Mouse (Mus musculus) C2C12 (cell line): ENCODE measurements around the gene Ano6. TPM values are rescaled to one million over a fixed set of nuclear protein-coding genes. Genes with fewer than 3 reads are reported as not detected.
"Not testable (repeated sequence)": the region's sequence is repeated elsewhere in the genome, so short reads cannot be mapped to it uniquely, and the experiment has no call there.

Source experiments
- H3K27me3 ChIP-seq: one replicate; pipeline ENCODE4 v1.6.1; 2011; ENCODE audit not compliant: control insufficient read depth, insufficient read depth, insufficient read length
- H3K36me3 ChIP-seq: one replicate; pipeline ENCODE4 v1.6.1; 2011; ENCODE audit not compliant: control insufficient read depth, insufficient read depth
- H3K4me3 ChIP-seq: one replicate; pipeline ENCODE4 v1.5.1; 2011; ENCODE audit warnings: mild to moderate bottlenecking, control low read depth; ENCODE audit not compliant: poor library complexity, insufficient read depth, severe bottlenecking
- H3K79me2 ChIP-seq: one replicate; pipeline ENCODE4 v1.6.1; 2011; ENCODE audit not compliant: control insufficient read depth, insufficient read depth
- H3K79me3 ChIP-seq: one replicate; pipeline ENCODE4 v1.6.1; 2011; ENCODE audit warnings: low read depth, control low read depth
- H3ac ChIP-seq: one replicate; pipeline ENCODE3; 2011; ENCODE audit warnings: low read depth; ENCODE audit not compliant: control insufficient read depth, insufficient read length
- CEBPB ChIP-seq: IDR thresholded peaks from one replicate; pipeline ENCODE4 v1.6.1; 2011; ENCODE audit warnings: low read depth, mild to moderate bottlenecking, control low read depth, moderate library complexity
- CTCF ChIP-seq: IDR thresholded peaks from one replicate; pipeline ENCODE4 v1.5.1; 2011; ENCODE audit not compliant: control insufficient read depth, insufficient read depth, insufficient read length
- FOSL1 ChIP-seq: IDR thresholded peaks from one replicate; pipeline ENCODE4 v1.8.0; 2011; ENCODE audit warnings: mild to moderate bottlenecking, low read length; ENCODE audit not compliant: poor library complexity, insufficient read depth, severe bottlenecking
- MAX ChIP-seq: IDR thresholded peaks from one replicate; pipeline ENCODE4 v1.6.1; 2011; ENCODE audit warnings: mild to moderate bottlenecking, control low read depth
- MYOD1 ChIP-seq: IDR thresholded peaks from one replicate; pipeline ENCODE4 v1.6.1; 2011; ENCODE audit warnings: low read depth; ENCODE audit not compliant: control insufficient read depth, insufficient read length
- MYOG ChIP-seq: IDR thresholded peaks from one replicate; pipeline ENCODE4 v1.6.1; 2011; ENCODE audit not compliant: control insufficient read depth, insufficient read length; ENCODE audit errors: extremely low read depth
- USF1 ChIP-seq: IDR thresholded peaks from one replicate; pipeline ENCODE4 v1.6.1; 2011; ENCODE audit warnings: low read depth, mild to moderate bottlenecking, control low read depth, moderate library complexity
- polyA plus RNA-seq: library from polyadenylated mRNA; unstranded; fragments of >200 nt; fragmentation: generic; extraction: Trizol; gene quantifications from one replicate; pipeline ENCODE4 v1.2.1, GENCODE M21; 2012; ENCODE audit warnings: missing spikeins

Gene Ano6
- polyA plus RNA-seq, 1 experiment = 73.2 TPM

GRCm38 (mm10) chr15:95826516-95826915 lies 35.9 kb downstream of the Ano6 start:
- Histone ChIP-seq H3K79me2 (peaks cover 98% of the 10 kb centered on the region), H3K27me3 (no peaks in the 10 kb centered on the region), H3ac (no peak overlapping the region), H3K79me3 (peaks cover 81% of the 10 kb centered on the region), H3K36me3 (peaks cover 48% of the 10 kb centered on the region), H3K4me3 (no peak overlapping the region)
- TF ChIP-seq USF1 = no peak
- no peak for TF ChIP-seq CEBPB
- no peak for TF ChIP-seq MYOG

- Histone ChIP-seq H3K27me3 (no peaks in the 10 kb centered on the region), H3K79me3 (peaks cover 81% of the 10 kb centered on the region), H3ac (no peak overlapping the region), H3K36me3 (peaks cover 42% of the 10 kb centered on the region), H3K4me3 (no peak overlapping the region), H3K79me2 (peaks cover 98% of the 10 kb centered on the region)
- TF ChIP-seq FOSL1 = no peak
- peak; percentile 46 for TF ChIP-seq USF1
These were observed 36.9 kb downstream of the Ano6 start for GRCm38 (mm10) chr15:95827465-95827971.

DNA sequence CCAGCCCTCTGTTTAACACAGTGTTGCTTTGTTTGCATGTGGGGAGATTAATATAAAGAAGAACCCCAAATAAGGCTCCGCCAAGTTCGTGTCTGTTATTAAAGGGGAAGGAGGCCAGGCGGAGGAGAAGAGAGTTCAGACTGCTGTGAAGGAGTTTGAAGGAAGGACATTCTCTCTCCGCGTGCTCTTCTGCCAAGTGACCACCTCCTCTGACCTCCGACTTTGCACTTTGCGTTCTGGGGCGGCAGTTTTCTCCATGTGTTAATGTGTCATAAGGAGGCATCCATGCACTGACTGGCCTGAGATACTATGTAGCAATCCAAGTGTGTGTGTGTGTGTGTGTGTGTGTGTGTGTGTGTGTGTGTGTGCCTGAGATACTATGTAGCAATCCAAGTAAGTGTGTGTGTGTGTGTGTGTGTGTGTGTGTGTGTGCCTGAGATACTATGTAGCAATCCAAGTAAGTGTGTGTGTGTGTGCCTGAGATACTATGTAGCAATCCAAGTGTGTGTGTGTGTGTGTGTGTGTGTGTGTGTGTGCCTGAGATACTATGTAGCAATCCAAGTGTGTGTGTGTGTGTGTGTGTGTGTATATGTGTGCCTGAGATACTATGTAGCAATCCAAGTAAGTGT lies 37.5 kb downstream of the Ano6 start:
- peaks cover 82% of the 10 kb centered on the region for H3K79me3 ChIP-seq
- not testable (repeated sequence) for H3ac ChIP-seq, H3K4me3 ChIP-seq, H3K27me3 ChIP-seq
- peaks cover 98% of the 10 kb centered on the region for H3K79me2 ChIP-seq
- H3K36me3 ChIP-seq = peaks cover 42% of the 10 kb centered on the region

GRCm38 (mm10) chr15:95828647-95829254 lies 38.1 kb downstream of the Ano6 start:
- H3K79me3 ChIP-seq = peaks cover 85% of the 10 kb centered on the region
- no peak overlapping the region for H3K4me3 ChIP-seq
- no peak overlapping the region for H3ac ChIP-seq
- TF ChIP-seq CEBPB (no peak), MYOG (no peak), FOSL1 (no peak), MYOD1 (no peak)
- peaks cover 99% of the 10 kb centered on the region for H3K79me2 ChIP-seq
- peaks cover 42% of the 10 kb centered on the region for H3K36me3 ChIP-seq
- H3K27me3 ChIP-seq = no peaks in the 10 kb centered on the region

DNA sequence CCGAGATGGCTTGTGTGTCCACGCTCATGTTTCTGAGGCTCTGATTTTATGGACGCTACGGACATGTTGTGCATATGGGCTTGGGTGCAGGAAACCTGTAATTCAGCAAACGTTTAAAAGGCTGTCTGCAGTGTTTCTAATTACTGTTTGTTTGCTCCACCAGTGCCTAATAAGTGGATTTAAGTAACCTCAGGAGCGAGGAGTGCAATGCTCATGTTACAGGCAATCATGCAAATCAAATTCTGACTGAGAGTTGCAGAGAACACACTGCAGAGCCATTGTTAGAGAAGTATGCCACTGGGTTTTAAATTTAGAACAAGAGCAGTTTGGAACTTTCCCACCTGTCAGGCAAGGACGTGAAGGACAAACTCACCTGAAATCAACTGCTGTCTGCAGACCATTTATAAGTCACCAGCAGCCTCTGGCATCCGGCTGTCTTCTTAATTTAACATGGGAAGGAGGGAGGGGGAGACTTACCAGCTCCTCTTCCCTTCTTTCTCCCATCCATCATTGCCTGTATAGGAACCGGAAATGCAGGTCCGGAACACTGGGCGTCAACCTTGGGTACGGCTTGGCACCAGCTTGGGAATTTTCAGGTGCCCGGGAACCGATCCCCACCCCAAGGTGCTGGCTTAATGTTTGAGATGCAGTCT lies 39.0 kb downstream of the Ano6 start:
- Histone ChIP-seq H3ac (no peak overlapping the region), H3K79me2 (peaks cover 100% of the 10 kb centered on the region), H3K4me3 (no peak overlapping the region), H3K27me3 (no peaks in the 10 kb centered on the region), H3K79me3 (peaks cover 85% of the 10 kb centered on the region), H3K36me3 (peaks cover 45% of the 10 kb centered on the region)
- TF ChIP-seq MYOD1 = no peak
- TF ChIP-seq MYOG = no peak
- TF ChIP-seq USF1 = no peak
- TF ChIP-seq MAX = no peak
- no peak for TF ChIP-seq FOSL1
- no peak for TF ChIP-seq CTCF
- TF ChIP-seq CEBPB = no peak

GRCm38 (mm10) chr15:95830206-95830560 lies 39.5 kb downstream of the Ano6 start:
- H3K36me3 ChIP-seq = peaks cover 45% of the 10 kb centered on the region
- H3K4me3 ChIP-seq = no peak overlapping the region
- H3K79me2 ChIP-seq = peaks cover 100% of the 10 kb centered on the region
- TF ChIP-seq CTCF = no peak
- no peak for TF ChIP-seq MYOD1
- no peak for TF ChIP-seq MYOG
- no peak for TF ChIP-seq FOSL1
- no peak for TF ChIP-seq USF1
- no peak for TF ChIP-seq MAX
- TF ChIP-seq CEBPB = no peak
- no peak overlapping the region for H3ac ChIP-seq
- H3K79me3 ChIP-seq = peaks cover 85% of the 10 kb centered on the region
- H3K27me3 ChIP-seq = no peaks in the 10 kb centered on the region
